Mouse (Mus musculus): ENCODE results near the gene Rhox10.

GRCm38 (mm10) chrX:38120982-38121381 is 54.7 kb downstream of the Rhox10 start, which contains the start of gene Rhox13:
- TF ChIP-seq USF1 (IDR thresholded peaks at IDR 0.05; ENCODE audit: low read depth): no peak
- TF ChIP-seq REST (IDR thresholded peaks at IDR 0.05; ENCODE audit: insufficient read depth, insufficient read length): no peak
- no peak for TF ChIP-seq POLR2A (IDR thresholded peaks at IDR 0.05; ENCODE audit: insufficient read length, low read depth)

Measured in myocyte (in vitro differentiated cells).